Mouse (Mus musculus): ENCODE results near the gene Snx3.

- TF ChIP-seq CTCF (IDR thresholded peaks at IDR 0.05; ENCODE audit: low read depth) (no peak), EP300 (optimal IDR thresholded peaks at IDR 0.05) (no peak)
Measured at GRCm38 (mm10) chr10:42488606-42489296, 13.1 kb upstream of the Snx3 start.

All from stomach, postnatal 0 days (tissue).